Mouse (Mus musculus): Measurements from ENCODE around the gene Coq5.

GRCm38 (mm10) chr5:115273549-115274135 lies 5.8 kb upstream of the Coq5 start:
- TF ChIP-seq ZC3H11A (IDR thresholded peaks at IDR 0.05; ENCODE audit: borderline replicate concordance, low read depth, low read length) = no peak
- no peak for TF ChIP-seq HCFC1 (IDR thresholded peaks at IDR 0.05; ENCODE audit: borderline replicate concordance, insufficient read depth, low read length)

Measured in ES-E14 (cell line).